Mouse (Mus musculus): Measurements from ENCODE around the gene Creb5. TPM values are rescaled to one million over a fixed set of nuclear protein-coding genes. Genes with fewer than 3 reads are reported as not detected.

The Creb5 gene
- polyA plus RNA-seq, 1 experiment = 6.1 TPM

DNA sequence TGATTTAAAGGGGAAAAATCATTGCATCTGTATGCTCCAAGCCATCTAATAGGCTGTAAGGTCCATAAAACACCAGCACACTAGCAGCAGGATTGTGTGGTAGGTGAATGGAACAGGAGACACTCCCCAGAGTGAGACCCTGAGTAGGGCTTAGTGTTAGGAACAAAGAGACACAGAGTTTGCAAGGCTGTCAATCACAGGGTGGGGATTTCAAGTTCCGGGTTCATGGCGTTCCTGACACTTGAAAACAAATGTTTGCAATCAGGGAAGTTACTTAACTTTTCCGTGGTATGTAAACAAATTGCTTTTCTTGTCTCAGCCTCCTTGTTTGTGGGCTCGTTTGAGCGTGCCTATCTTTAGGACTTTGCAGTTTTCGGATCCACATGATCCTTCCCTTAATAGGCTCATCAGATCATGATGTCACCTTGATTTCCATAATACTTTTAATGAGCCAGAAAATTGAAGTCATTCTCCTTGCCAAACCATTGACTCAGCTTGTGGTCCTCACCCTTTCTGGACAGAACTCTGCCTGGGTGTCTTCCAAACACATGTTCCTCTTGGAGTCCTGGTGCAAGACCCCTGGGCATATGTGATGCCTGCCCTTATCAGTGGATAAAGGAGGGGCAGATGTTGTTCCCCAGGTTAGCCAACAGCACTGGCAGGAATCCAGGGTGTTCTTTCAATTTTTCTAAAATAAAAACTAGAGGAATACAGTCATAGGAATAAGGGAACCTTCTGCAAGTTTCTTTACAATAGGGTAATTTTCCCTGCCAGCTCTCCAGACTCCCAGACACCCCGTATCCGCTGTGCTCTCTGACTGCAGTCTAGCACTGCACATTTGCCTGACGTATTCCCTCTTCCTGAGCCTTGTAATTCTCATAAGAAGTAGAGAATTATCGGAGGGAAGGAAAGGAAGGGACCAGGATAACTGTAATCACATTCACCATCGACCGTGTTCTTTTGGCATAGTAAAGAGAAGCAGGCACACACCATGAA is 175.0 kb downstream of the Creb5 start:
- Histone ChIP-seq H3K9ac (ENCODE audit: low read depth, poor library complexity, severe bottlenecking) (no peak overlapping the region), H3K4me3 (ENCODE audit: low read depth, low read length) (no peak overlapping the region), H3K27ac (ENCODE audit: insufficient read depth, low read length) (no peak overlapping the region), H3K27me3 (ENCODE audit: control insufficient read depth, insufficient read depth, low read length, poor library complexity, severe bottlenecking) (no peaks in the 10 kb centered on the region), H3K36me3 (ENCODE audit: control insufficient read depth, insufficient read depth, low read length, poor library complexity, severe bottlenecking) (no peaks in the 10 kb centered on the region), H3K4me1 (ENCODE audit: control insufficient read depth, insufficient read depth, low read length) (no peaks in the 10 kb centered on the region), H3K9me3 (replicated peaks; ENCODE audit: control insufficient read depth, insufficient read depth, low read length, poor library complexity, severe bottlenecking) (no peaks in the 10 kb centered on the region)
- TF ChIP-seq POLR2A (IDR thresholded peaks at IDR 0.05; ENCODE audit: insufficient read depth, low read length) (no peak), EP300 (IDR thresholded peaks at IDR 0.05; ENCODE audit: insufficient read depth, low read depth, low read length) (no peak), CTCF (IDR thresholded peaks at IDR 0.05; ENCODE audit: low read depth, low read length) (no peak)

DNA sequence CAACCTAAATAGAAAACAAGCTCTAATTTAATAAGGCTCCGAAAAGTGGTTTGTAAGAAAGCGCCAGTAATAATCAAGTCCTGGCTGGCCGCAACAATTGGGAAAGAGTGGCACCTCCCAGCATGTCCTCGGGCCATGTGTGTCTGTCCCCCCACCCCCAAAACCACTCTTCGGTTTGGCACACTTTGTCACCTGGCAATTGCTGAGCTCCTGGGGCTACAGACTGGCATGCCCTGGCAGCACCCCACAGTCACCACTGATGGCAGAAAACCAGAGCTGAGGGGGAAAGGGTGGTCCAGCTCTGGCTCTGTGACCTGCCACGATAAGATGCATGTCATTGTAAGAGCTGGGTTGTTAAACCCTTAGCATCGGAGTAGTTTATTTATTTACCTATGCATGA is 175.7 kb downstream of the Creb5 start:
- H3K27ac ChIP-seq (ENCODE audit: insufficient read depth, low read length) = no peak overlapping the region
- H3K9me3 ChIP-seq (replicated peaks; ENCODE audit: control insufficient read depth, insufficient read depth, low read length, poor library complexity, severe bottlenecking) = no peaks in the 10 kb centered on the region
- H3K9ac ChIP-seq (ENCODE audit: low read depth, poor library complexity, severe bottlenecking) = no peak overlapping the region
- no peak overlapping the region for H3K4me3 ChIP-seq (ENCODE audit: low read depth, low read length)
- no peaks in the 10 kb centered on the region for H3K27me3 ChIP-seq (ENCODE audit: control insufficient read depth, insufficient read depth, low read length, poor library complexity, severe bottlenecking)
- no peaks in the 10 kb centered on the region for H3K36me3 ChIP-seq (ENCODE audit: control insufficient read depth, insufficient read depth, low read length, poor library complexity, severe bottlenecking)
- no peak for TF ChIP-seq CTCF (IDR thresholded peaks at IDR 0.05; ENCODE audit: low read depth, low read length)
- TF ChIP-seq POLR2A (IDR thresholded peaks at IDR 0.05; ENCODE audit: insufficient read depth, low read length) = no peak
- no peak for TF ChIP-seq EP300 (IDR thresholded peaks at IDR 0.05; ENCODE audit: insufficient read depth, low read depth, low read length)
- H3K4me1 ChIP-seq (ENCODE audit: control insufficient read depth, insufficient read depth, low read length) = no peaks in the 10 kb centered on the region

DNA sequence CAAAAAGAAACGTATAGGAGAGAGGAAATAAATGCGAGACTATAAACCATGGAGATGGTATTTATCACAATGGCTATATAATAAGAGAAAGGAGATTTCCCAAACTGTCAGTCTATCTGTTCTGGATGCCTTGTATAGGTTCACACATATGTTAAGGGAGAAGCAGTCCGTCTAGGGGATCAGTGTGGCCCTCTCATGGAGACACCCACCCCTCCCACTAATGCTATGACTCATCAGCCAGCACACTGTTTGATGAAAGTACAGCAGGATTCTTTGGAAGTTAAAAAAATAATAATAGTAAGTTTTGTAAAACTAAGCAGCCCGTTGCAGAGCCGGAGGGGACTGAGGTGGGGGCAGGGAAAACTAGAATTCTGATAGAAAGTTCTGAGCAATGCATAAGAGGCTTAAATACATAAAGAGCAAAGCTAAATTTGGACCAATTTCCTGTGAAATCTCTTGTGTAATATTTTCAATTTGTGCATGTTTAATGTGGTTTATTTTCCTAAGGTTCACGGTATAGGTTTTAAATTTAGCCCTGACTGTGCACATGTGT is 176.3 kb downstream of the Creb5 start:
- Histone ChIP-seq H3K27me3 (ENCODE audit: control insufficient read depth, insufficient read depth, low read length, poor library complexity, severe bottlenecking) (no peaks in the 10 kb centered on the region), H3K27ac (ENCODE audit: insufficient read depth, low read length) (no peak overlapping the region), H3K9ac (ENCODE audit: low read depth, poor library complexity, severe bottlenecking) (no peak overlapping the region), H3K4me1 (ENCODE audit: control insufficient read depth, insufficient read depth, low read length) (no peaks in the 10 kb centered on the region), H3K9me3 (replicated peaks; ENCODE audit: control insufficient read depth, insufficient read depth, low read length, poor library complexity, severe bottlenecking) (no peaks in the 10 kb centered on the region), H3K36me3 (ENCODE audit: control insufficient read depth, insufficient read depth, low read length, poor library complexity, severe bottlenecking) (no peaks in the 10 kb centered on the region), H3K4me3 (ENCODE audit: low read depth, low read length) (no peak overlapping the region)
- no peak for TF ChIP-seq POLR2A (IDR thresholded peaks at IDR 0.05; ENCODE audit: insufficient read depth, low read length)
- TF ChIP-seq CTCF (IDR thresholded peaks at IDR 0.05; ENCODE audit: low read depth, low read length) = no peak
- TF ChIP-seq EP300 (IDR thresholded peaks at IDR 0.05; ENCODE audit: insufficient read depth, low read depth, low read length) = no peak

DNA sequence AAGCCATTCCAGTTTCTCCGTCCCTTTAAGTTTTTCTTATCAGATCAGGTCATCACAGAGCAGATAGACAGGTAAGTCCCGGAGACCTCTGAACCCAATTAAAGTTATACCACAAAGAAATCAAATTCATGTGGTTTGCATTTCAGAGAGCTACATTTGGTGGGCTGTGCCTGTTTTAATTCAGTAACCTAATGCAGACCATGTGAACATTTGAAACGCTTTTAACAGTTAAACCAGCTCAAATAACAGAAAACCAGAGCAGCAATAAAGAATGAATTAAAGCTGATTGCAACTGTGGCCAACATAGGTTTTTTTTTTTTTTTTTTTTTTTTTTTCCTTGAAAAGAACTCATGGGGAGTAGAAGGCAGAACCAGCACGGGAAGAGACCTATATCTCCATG is 182.1 kb downstream of the Creb5 start:
- no peak overlapping the region for H3K4me3 ChIP-seq (ENCODE audit: low read depth, low read length)
- H3K27me3 ChIP-seq (ENCODE audit: control insufficient read depth, insufficient read depth, low read length, poor library complexity, severe bottlenecking) = no peaks in the 10 kb centered on the region
- no peaks in the 10 kb centered on the region for H3K36me3 ChIP-seq (ENCODE audit: control insufficient read depth, insufficient read depth, low read length, poor library complexity, severe bottlenecking)
- no peaks in the 10 kb centered on the region for H3K4me1 ChIP-seq (ENCODE audit: control insufficient read depth, insufficient read depth, low read length)
- H3K9ac ChIP-seq (ENCODE audit: low read depth, poor library complexity, severe bottlenecking) = no peak overlapping the region
- H3K27ac ChIP-seq (ENCODE audit: insufficient read depth, low read length) = no peak overlapping the region
- H3K9me3 ChIP-seq (replicated peaks; ENCODE audit: control insufficient read depth, insufficient read depth, low read length, poor library complexity, severe bottlenecking) = no peaks in the 10 kb centered on the region
- no peak for TF ChIP-seq CTCF (IDR thresholded peaks at IDR 0.05; ENCODE audit: low read depth, low read length)
- no peak for TF ChIP-seq POLR2A (IDR thresholded peaks at IDR 0.05; ENCODE audit: insufficient read depth, low read length)
- TF ChIP-seq EP300 (IDR thresholded peaks at IDR 0.05; ENCODE audit: insufficient read depth, low read depth, low read length) = no peak

DNA sequence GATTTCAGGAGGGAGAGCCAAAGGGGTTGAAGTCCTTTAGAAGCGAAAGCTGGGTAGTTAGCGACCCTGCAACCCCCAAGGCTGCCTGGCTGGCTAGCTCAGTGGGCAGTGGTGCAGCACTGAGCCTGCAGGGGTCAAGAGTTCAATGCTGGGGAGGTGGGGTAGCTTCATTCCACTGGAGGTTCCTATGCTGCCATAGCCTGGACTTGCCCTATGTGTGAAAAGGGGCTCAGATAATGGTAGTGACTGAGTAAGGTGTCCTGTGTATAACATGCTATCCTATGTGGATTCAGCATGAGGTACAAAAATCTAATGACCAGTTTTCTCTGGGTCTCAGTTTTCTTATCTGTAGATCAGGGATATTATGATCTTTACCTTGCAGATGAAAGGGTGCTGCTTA is 182.6 kb downstream of the Creb5 start:
- Histone ChIP-seq H3K36me3 (ENCODE audit: control insufficient read depth, insufficient read depth, low read length, poor library complexity, severe bottlenecking) (no peaks in the 10 kb centered on the region), H3K4me3 (ENCODE audit: low read depth, low read length) (no peak overlapping the region), H3K9me3 (replicated peaks; ENCODE audit: control insufficient read depth, insufficient read depth, low read length, poor library complexity, severe bottlenecking) (no peaks in the 10 kb centered on the region), H3K27me3 (ENCODE audit: control insufficient read depth, insufficient read depth, low read length, poor library complexity, severe bottlenecking) (no peaks in the 10 kb centered on the region), H3K27ac (ENCODE audit: insufficient read depth, low read length) (no peak overlapping the region), H3K4me1 (ENCODE audit: control insufficient read depth, insufficient read depth, low read length) (no peaks in the 10 kb centered on the region), H3K9ac (ENCODE audit: low read depth, poor library complexity, severe bottlenecking) (no peak overlapping the region)
- no peak for TF ChIP-seq POLR2A (IDR thresholded peaks at IDR 0.05; ENCODE audit: insufficient read depth, low read length)
- TF ChIP-seq CTCF (IDR thresholded peaks at IDR 0.05; ENCODE audit: low read depth, low read length) = no peak
- no peak for TF ChIP-seq EP300 (IDR thresholded peaks at IDR 0.05; ENCODE audit: insufficient read depth, low read depth, low read length)

DNA sequence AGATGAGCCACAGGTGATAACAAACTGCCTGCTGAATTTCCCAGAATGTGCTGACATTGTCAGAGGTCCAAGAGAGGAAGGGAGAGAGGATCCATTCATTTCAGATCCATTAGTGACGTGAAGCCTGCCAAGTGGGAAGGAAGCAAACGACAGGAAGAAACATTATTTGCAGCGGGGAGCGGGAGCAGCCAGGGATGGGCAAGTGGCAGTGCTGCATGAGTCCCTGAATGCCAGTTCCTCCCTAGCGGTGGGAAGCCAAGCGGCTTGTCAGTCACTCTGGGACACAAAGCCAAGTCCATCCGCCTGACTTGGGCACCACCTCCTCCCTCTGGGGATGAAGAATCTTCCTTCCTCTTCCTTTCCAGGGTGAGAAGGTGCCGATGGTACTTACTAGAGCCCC is 183.5 kb downstream of the Creb5 start:
- Histone ChIP-seq H3K27me3 (ENCODE audit: control insufficient read depth, insufficient read depth, low read length, poor library complexity, severe bottlenecking) (no peaks in the 10 kb centered on the region), H3K4me3 (ENCODE audit: low read depth, low read length) (no peak overlapping the region), H3K9ac (ENCODE audit: low read depth, poor library complexity, severe bottlenecking) (no peak overlapping the region), H3K9me3 (replicated peaks; ENCODE audit: control insufficient read depth, insufficient read depth, low read length, poor library complexity, severe bottlenecking) (no peaks in the 10 kb centered on the region), H3K36me3 (ENCODE audit: control insufficient read depth, insufficient read depth, low read length, poor library complexity, severe bottlenecking) (no peaks in the 10 kb centered on the region), H3K27ac (ENCODE audit: insufficient read depth, low read length) (no peak overlapping the region), H3K4me1 (ENCODE audit: control insufficient read depth, insufficient read depth, low read length) (no peaks in the 10 kb centered on the region)
- TF ChIP-seq POLR2A (IDR thresholded peaks at IDR 0.05; ENCODE audit: insufficient read depth, low read length) = no peak
- TF ChIP-seq CTCF (IDR thresholded peaks at IDR 0.05; ENCODE audit: low read depth, low read length) = no peak
- TF ChIP-seq EP300 (IDR thresholded peaks at IDR 0.05; ENCODE audit: insufficient read depth, low read depth, low read length) = no peak

All from ES-Bruce4 (cell line).